Mouse (Mus musculus) forebrain, embryonic 12.5 days (tissue): ENCODE results near the gene Camta1. TPM values are rescaled to one million over a fixed set of nuclear protein-coding genes. Genes with fewer than 3 reads are reported as not detected.

Experiments
- ATAC-seq: fragments of 200-750 bp; cut with Nextera tagmentation; 2 replicates; pipeline ENCODE4 v1.8.0; 2017; ENCODE audit warnings: moderate TSS enrichment; ENCODE audit not compliant: low FRiP score
- H3K27ac ChIP-seq: fragments of 300-500 bp; sonication (generic); 2 replicates; pipeline ENCODE4 v1.5.1; 2016; ENCODE audit warnings: mild to moderate bottlenecking
- H3K27me3 ChIP-seq: fragments of 300-500 bp; sonication (generic); 2 replicates; pipeline ENCODE4 v1.6.1; 2016; ENCODE audit warnings: mild to moderate bottlenecking
- H3K36me3 ChIP-seq: fragments of 300-500 bp; sonication (generic); replicated peaks from 2 replicates; pipeline ENCODE4 v1.6.1; 2016; ENCODE audit warnings: mild to moderate bottlenecking
- H3K4me1 ChIP-seq: fragments of 300-500 bp; sonication (generic); 2 replicates; pipeline ENCODE4 v1.6.1; 2016
- H3K4me2 ChIP-seq: fragments of 300-500 bp; sonication (generic); 2 replicates; pipeline ENCODE4 v1.6.1; 2016; ENCODE audit warnings: mild to moderate bottlenecking, moderate library complexity
- H3K4me3 ChIP-seq: fragments of 300-500 bp; sonication (generic); replicated peaks from 2 replicates; pipeline ENCODE4 v1.5.1; 2016; ENCODE audit warnings: mild to moderate bottlenecking
- H3K9ac ChIP-seq: fragments of 300-500 bp; sonication (generic); 2 replicates; pipeline ENCODE4 v1.6.1; 2016; ENCODE audit warnings: mild to moderate bottlenecking
- H3K9me3 ChIP-seq: fragments of 300-500 bp; sonication (generic); 2 replicates; pipeline ENCODE4 v1.6.1; 2016
- WGBS: fragments of 180-500 bp; shearing (Covaris S2); methylation state at CpG from one replicate; pipeline ENCODE4 v1.1.7; 2016; 5-methylcytosine and 5-hydroxymethylcytosine counted together
- polyA plus RNA-seq: library from polyadenylated mRNA; unstranded; fragments of >200 nt; fragmentation: Nextera tagmentation; extraction: Ambion mirVana; gene quantifications from 2 replicates; pipeline ENCODE4 v1.2.1, GENCODE M21; 2016

Camta1 gene
- polyA plus RNA-seq, 1 experiment from 2014 or later, result 164 TPM

GRCm38 (mm10) chr4:151352791-151353190, 508.9 kb downstream of the Camta1 start:
- Histone ChIP-seq H3K4me2 (no peak overlapping the region), H3K9me3 (no peaks in the 10 kb centered on the region), H3K9ac (no peak overlapping the region), H3K4me1 (peaks cover 17% of the 10 kb centered on the region), H3K27ac (no peak overlapping the region), H3K36me3 (no peaks in the 10 kb centered on the region), H3K27me3 (no peaks in the 10 kb centered on the region), H3K4me3 (no peak overlapping the region)
- 78% methylated on average over 2 of the region's 2 CpGs for WGBS
- no peak for ATAC-seq

- H3K9me3 ChIP-seq, result no peaks in the 10 kb centered on the region
- no peak overlapping the region for H3K4me3 ChIP-seq
- H3K9ac ChIP-seq, result no peak overlapping the region
- H3K4me1 ChIP-seq, result peaks cover 17% of the 10 kb centered on the region
- ATAC-seq, result no peak
- no peak overlapping the region for H3K27ac ChIP-seq
- H3K36me3 ChIP-seq, result no peaks in the 10 kb centered on the region
- H3K4me2 ChIP-seq, result no peak overlapping the region
- no peaks in the 10 kb centered on the region for H3K27me3 ChIP-seq
- 84% methylated on average over 4 of the region's 4 CpGs for WGBS
Observed at GRCm38 (mm10) chr4:151352249-151352648, 509.4 kb downstream of the Camta1 start.

GRCm38 (mm10) chr4:151351757-151352156, 509.9 kb downstream of the Camta1 start:
- no peaks in the 10 kb centered on the region for H3K27me3 ChIP-seq
- no peak overlapping the region for H3K4me2 ChIP-seq
- H3K9ac ChIP-seq, result no peak overlapping the region
- H3K27ac ChIP-seq, result no peak overlapping the region
- no peak for ATAC-seq
- 70% methylated on average over 12 of the region's 12 CpGs for WGBS
- H3K36me3 ChIP-seq, result no peaks in the 10 kb centered on the region
- H3K9me3 ChIP-seq, result no peaks in the 10 kb centered on the region
- peaks cover 17% of the 10 kb centered on the region for H3K4me1 ChIP-seq
- H3K4me3 ChIP-seq, result no peak overlapping the region

DNA sequence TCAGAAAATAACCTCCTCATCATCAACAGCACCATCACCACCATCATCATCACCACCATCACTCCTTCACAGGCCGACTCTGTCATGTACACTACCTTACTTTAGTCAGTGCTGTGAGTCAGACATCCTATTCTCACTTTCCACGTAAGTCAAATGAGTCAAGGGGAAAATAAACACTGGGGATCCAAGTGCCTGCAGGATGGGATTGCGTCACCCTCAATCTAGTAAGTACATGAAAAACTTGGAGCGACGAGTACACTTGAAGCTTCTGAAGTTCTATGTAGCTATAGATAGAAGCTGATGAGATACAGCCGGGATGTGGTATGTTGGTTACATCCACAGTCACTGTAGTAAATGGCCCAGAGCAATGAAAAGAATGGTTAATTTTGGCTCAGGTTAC, 514.1 kb downstream of the Camta1 start:
- Histone ChIP-seq H3K9me3 (no peaks in the 10 kb centered on the region), H3K4me1 (0 out of 2 replicates have a peak, but pooled peaks cover 8% of the 10 kb centered on the region), H3K27ac (no peak overlapping the region), H3K27me3 (no peaks in the 10 kb centered on the region), H3K36me3 (no peaks in the 10 kb centered on the region), H3K4me2 (no peak overlapping the region), H3K4me3 (no peak overlapping the region), H3K9ac (no peak overlapping the region)
- ATAC-seq, result no peak
- 94% methylated on average over 6 of the region's 6 CpGs for WGBS

- no peaks in the 10 kb centered on the region for H3K27me3 ChIP-seq
- no peak overlapping the region for H3K4me2 ChIP-seq
- H3K9me3 ChIP-seq, result no peaks in the 10 kb centered on the region
- no peaks in the 10 kb centered on the region for H3K36me3 ChIP-seq
- H3K9ac ChIP-seq, result no peak overlapping the region
- no peak for ATAC-seq
- 89% methylated on average over 12 of the region's 12 CpGs for WGBS
- H3K4me3 ChIP-seq, result no peak overlapping the region
- H3K4me1 ChIP-seq, result 0 out of 2 replicates have a peak, but pooled peaks cover 8% of the 10 kb centered on the region
- no peak overlapping the region for H3K27ac ChIP-seq
Observed at GRCm38 (mm10) chr4:151346673-151347072, 515.0 kb downstream of the Camta1 start.

GRCm38 (mm10) chr4:151344811-151345210, 516.9 kb downstream of the Camta1 start:
- no peak overlapping the region for H3K9ac ChIP-seq
- H3K4me2 ChIP-seq, result no peak overlapping the region
- no peak overlapping the region for H3K27ac ChIP-seq
- H3K27me3 ChIP-seq, result no peaks in the 10 kb centered on the region
- H3K4me1 ChIP-seq, result 0 out of 2 replicates have a peak, but pooled peaks cover 8% of the 10 kb centered on the region
- no peak for ATAC-seq
- 60% methylated on average over 10 of the region's 10 CpGs for WGBS
- H3K36me3 ChIP-seq, result no peaks in the 10 kb centered on the region
- H3K9me3 ChIP-seq, result no peaks in the 10 kb centered on the region
- no peak overlapping the region for H3K4me3 ChIP-seq

DNA sequence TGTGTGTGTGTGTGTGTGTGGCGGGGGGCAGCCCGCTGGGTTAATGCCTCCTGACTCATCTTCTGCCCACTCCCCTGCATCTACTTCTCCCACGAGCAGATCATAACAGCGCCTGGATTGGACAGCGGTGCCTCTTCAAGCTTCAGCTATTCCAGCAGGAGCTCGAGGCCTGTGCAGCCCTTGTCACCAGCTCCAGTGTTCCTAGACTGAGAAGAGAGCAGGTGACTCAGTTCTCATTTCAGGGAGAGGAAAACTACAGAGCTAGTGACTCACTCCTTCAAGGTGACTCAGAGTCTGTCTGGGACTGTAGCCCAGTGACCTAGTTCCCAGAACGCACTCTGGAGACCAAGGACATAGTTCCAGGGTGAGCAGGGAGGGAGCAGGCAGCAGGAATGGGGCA, 522.3 kb downstream of the Camta1 start:
- H3K4me1 ChIP-seq, result peaks cover 2% of the 10 kb centered on the region
- no peak overlapping the region for H3K4me3 ChIP-seq
- no peak overlapping the region for H3K27ac ChIP-seq
- no peak overlapping the region for H3K9ac ChIP-seq
- no peak for ATAC-seq
- 84% methylated on average over 7 of the region's 7 CpGs for WGBS
- H3K36me3 ChIP-seq, result no peaks in the 10 kb centered on the region
- H3K27me3 ChIP-seq, result peaks cover 6% of the 10 kb centered on the region
- H3K9me3 ChIP-seq, result no peaks in the 10 kb centered on the region
- no peak overlapping the region for H3K4me2 ChIP-seq

DNA sequence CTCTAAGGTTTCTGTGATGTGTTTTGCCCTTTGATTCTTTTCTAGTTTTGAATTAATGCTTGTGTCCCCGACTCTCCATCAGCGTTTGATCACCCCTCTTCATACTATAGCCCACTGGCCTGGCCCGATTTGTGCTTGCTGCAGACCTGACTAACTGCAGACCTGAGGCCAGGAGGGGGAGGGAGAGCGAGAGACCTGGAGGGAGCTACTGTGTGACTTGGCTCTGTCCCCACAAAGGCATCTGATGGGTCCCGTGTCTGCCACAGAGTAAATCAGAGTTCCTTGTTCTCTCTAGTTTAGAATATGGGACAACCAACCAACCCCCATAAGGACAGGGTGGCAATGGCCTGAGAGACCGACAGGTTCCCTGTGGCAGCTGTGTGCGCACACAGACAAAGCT, 522.7 kb downstream of the Camta1 start:
- 85% methylated on average over 7 of the region's 7 CpGs for WGBS
- H3K27ac ChIP-seq, result no peak overlapping the region

DNA sequence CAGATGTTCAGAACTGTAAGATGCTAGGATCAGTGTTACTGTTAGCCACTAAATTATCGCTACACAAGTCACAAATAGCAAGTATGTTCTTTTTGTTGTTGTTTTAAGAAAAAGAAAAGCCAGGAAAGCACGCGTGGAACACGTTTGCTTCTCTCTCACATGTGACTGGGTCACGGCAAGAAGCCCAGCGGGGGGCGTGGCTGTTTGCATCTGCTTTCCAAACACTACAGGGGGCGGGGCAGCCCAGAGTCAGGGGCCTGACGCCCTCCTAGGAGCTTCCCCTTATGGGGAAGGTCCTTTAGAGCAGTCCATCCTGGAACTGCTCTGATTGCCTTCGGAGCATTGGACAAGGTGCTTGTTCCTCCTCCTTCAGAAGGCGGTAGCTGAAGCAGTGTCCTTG, 524.1 kb downstream of the Camta1 start:
- H3K27ac ChIP-seq, result no peak overlapping the region
- H3K9me3 ChIP-seq, result no peaks in the 10 kb centered on the region
- WGBS, result 27% methylated on average over 11 of the region's 11 CpGs
- peaks cover 4% of the 10 kb centered on the region for H3K4me1 ChIP-seq
- H3K4me3 ChIP-seq, result no peak overlapping the region
- H3K9ac ChIP-seq, result no peak overlapping the region
- H3K36me3 ChIP-seq, result no peaks in the 10 kb centered on the region
- H3K27me3 ChIP-seq, result peaks cover 6% of the 10 kb centered on the region
- no peak for ATAC-seq
- no peak overlapping the region for H3K4me2 ChIP-seq

More for the DNA sequence above, 522.7 kb downstream of the Camta1 start:
- Histone ChIP-seq H3K27me3 (peaks cover 6% of the 10 kb centered on the region), H3K36me3 (no peaks in the 10 kb centered on the region), H3K9ac (no peak overlapping the region), H3K4me1 (no peaks in the 10 kb centered on the region; the same call in none of the 2 replicates), H3K9me3 (no peaks in the 10 kb centered on the region), H3K4me3 (no peak overlapping the region), H3K4me2 (no peak overlapping the region)
- no peak for ATAC-seq

DNA sequence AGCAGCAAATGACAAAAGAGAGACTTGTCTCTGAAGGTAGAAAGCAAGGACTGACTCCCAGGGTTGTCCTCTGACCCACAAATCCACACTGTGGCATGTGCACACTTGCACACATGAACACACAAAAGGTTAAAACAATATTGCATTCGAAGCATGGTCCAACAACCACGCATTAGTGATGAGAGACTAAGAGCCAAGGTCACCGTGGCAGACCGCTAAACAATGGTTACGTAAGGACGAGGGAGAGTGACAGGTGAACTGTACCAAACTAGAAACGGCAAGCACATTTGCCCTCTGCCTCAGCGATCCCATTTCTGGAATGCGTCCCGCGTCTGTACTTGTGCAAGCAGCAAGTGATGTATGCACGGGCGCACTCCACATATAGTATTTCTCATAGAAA, 525.3 kb downstream of the Camta1 start:
- no peak overlapping the region for H3K4me3 ChIP-seq
- no peaks in the 10 kb centered on the region for H3K36me3 ChIP-seq
- H3K9ac ChIP-seq, result no peak overlapping the region
- WGBS, result 86% methylated on average over 13 of the region's 13 CpGs
- no peak overlapping the region for H3K27ac ChIP-seq
- peaks cover 11% of the 10 kb centered on the region for H3K4me1 ChIP-seq
- no peak overlapping the region for H3K4me2 ChIP-seq
- H3K9me3 ChIP-seq, result no peaks in the 10 kb centered on the region
- no peak for ATAC-seq
- peaks cover 6% of the 10 kb centered on the region for H3K27me3 ChIP-seq

DNA sequence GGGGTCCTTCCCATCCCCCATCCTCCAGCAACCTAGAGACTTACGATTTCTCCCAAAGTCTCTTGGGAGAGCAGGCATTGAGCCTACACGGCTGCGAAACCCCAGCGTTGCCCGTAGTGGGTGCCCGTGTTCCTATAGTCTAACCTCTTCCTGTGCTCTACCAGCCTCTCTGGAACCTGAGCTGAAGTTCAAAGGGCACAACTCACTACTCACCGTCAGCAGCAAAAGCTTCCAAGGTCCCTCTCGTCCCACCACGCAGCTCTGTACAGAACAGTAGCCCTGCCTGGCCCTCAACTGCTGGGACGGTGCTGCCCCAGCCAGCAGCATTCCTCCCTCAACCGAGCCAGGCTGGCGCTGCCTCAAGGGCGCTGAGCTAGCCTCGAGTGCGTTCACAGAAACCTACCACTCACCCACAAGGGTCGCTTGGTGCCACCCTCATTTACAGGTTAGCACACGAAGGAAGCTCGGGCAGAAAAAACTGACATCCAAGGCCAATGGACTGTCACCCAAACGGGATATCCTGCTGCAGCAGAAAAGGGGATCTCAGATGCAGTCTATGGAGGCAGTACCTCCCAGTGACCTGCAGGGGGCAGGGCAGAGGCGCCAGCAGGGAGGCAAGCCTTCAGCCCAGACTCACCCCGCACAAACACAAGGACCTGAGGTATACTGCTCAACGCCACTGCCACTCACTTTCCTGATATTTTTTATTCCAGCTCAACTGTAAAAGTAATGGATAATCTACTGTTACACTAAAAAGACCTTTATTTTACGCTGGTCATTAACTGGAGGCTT, 526.5 kb downstream of the Camta1 start:
- Histone ChIP-seq H3K27me3 (peaks cover 6% of the 10 kb centered on the region), H3K9me3 (no peaks in the 10 kb centered on the region), H3K4me2 (no peak overlapping the region), H3K9ac (no peak overlapping the region), H3K4me3 (no peak overlapping the region), H3K27ac (no peak overlapping the region), H3K4me1 (peaks cover 11% of the 10 kb centered on the region), H3K36me3 (no peaks in the 10 kb centered on the region)
- ATAC-seq, result peak; percentile 53; the same call in 1 of the 2 replicates
- 47% methylated on average over 23 of the region's 23 CpGs for WGBS

- Histone ChIP-seq H3K36me3 (no peaks in the 10 kb centered on the region), H3K9me3 (no peaks in the 10 kb centered on the region), H3K4me3 (no peak overlapping the region), H3K27me3 (peaks cover 3% of the 10 kb centered on the region; the same call in 1 of the 2 replicates), H3K4me1 (peaks cover 11% of the 10 kb centered on the region), H3K4me2 (no peak overlapping the region), H3K9ac (no peak overlapping the region), H3K27ac (0 out of 2 replicates have a peak overlapping the region, but pooled peaks have one; percentile 4)
- ATAC-seq, result peak; percentile 36; the same call in 1 of the 2 replicates
- WGBS, result 67% methylated on average over 19 of the region's 19 CpGs
Observed at GRCm38 (mm10) chr4:151332074-151332849, 529.4 kb downstream of the Camta1 start.
